Mouse (Mus musculus) liver, postnatal 0 days (tissue): ENCODE measurements around the gene Tiam1. TPM values are rescaled to one million over a fixed set of nuclear protein-coding genes. Genes with fewer than 3 reads are reported as not detected.
A peak's percentile ranks its signal among the peaks of the same experiment; 100 is the strongest.

ENCODE experiments used
- ATAC-seq: fragments of 200-750 bp; cut with Nextera tagmentation; 2 replicates; pipeline ENCODE4 v1.8.0; 2017; ENCODE audit warnings: mild to moderate bottlenecking, moderate library complexity
- DNase-seq: peaks from one replicate; pipeline ENCODE4 v3.0.0-alpha.2; 2016
- H3K27ac ChIP-seq: fragments of 300-500 bp; sonication (generic); 2 replicates; pipeline ENCODE4 v1.5.1; 2014; ENCODE audit warnings: antibody characterized with exemption, moderate library complexity, mild to moderate bottlenecking, low read depth
- H3K27me3 ChIP-seq: fragments of 300-500 bp; sonication (generic); 2 replicates; pipeline ENCODE4 v1.6.1; 2014; ENCODE audit warnings: low read length, control low read depth, mixed read lengths; ENCODE audit not compliant: insufficient read depth
- H3K36me3 ChIP-seq: fragments of 300-500 bp; sonication (generic); replicated peaks from 2 replicates; pipeline ENCODE4 v1.6.1; 2014; ENCODE audit warnings: mild to moderate bottlenecking, control low read depth, low read length, moderate library complexity, mixed read lengths; ENCODE audit not compliant: insufficient read depth
- H3K4me1 ChIP-seq: fragments of 300-500 bp; sonication (generic); 2 replicates; pipeline ENCODE4 v1.6.1; 2014; ENCODE audit warnings: antibody characterized with exemption, mild to moderate bottlenecking, control low read depth; ENCODE audit not compliant: insufficient read depth
- H3K4me2 ChIP-seq: fragments of 300-500 bp; sonication (generic); 2 replicates; pipeline ENCODE4 v1.6.1; 2014; ENCODE audit warnings: low read depth, mild to moderate bottlenecking, low read length, moderate library complexity, mixed read lengths
- H3K4me3 ChIP-seq: fragments of 300-500 bp; sonication (generic); 2 replicates; pipeline ENCODE4 v1.5.1; 2014; ENCODE audit warnings: low read depth, low read length
- H3K9ac ChIP-seq: fragments of 300-500 bp; sonication (generic); replicated peaks from 2 replicates; pipeline ENCODE4 v1.6.1; 2014; ENCODE audit warnings: mild to moderate bottlenecking, moderate library complexity
- H3K9me3 ChIP-seq: fragments of 300-500 bp; sonication (generic); 2 replicates; pipeline ENCODE4 v1.6.1; 2016; ENCODE audit warnings: mild to moderate bottlenecking, control low read depth, low read length, mixed read lengths
- CTCF ChIP-seq: sonication (generic); IDR thresholded peaks from 2 replicates; pipeline ENCODE4 v1.5.1; 2016; ENCODE audit warnings: antibody characterized with exemption, low read depth
- EP300 ChIP-seq: IDR thresholded peaks from 2 replicates; pipeline ENCODE4 v1.6.1; 2016; ENCODE audit warnings: antibody characterized with exemption, low read depth, mild to moderate bottlenecking
- WGBS: fragments of 180-500 bp; shearing (Covaris S2); extraction: QIAGEN DNeasy Blood & Tissue Kit; methylation state at CpG from one replicate; pipeline ENCODE4 v1.1.7; 2014; ENCODE audit not compliant: insufficient replicate concordance; 5-methylcytosine and 5-hydroxymethylcytosine counted together
- polyA plus RNA-seq: library from polyadenylated mRNA; unstranded; fragments of >200 nt; fragmentation: Nextera tagmentation; extraction: Ambion mirVana; gene quantifications from 2 replicates; pipeline ENCODE4 v1.2.1, GENCODE M21; 2015

Tiam1 gene
- polyA plus RNA-seq, 1 experiment from 2014 or later = 3.2 TPM

- H3K9ac ChIP-seq = no peak overlapping the region
- 59% methylated on average over 17 of the region's 17 CpGs for WGBS
- no peaks in the 10 kb centered on the region for H3K27me3 ChIP-seq
- H3K4me2 ChIP-seq = no peak overlapping the region
- no peak overlapping the region for H3K27ac ChIP-seq
- 0 out of 2 replicates have a peak, but pooled peaks have one; percentile 20 for ATAC-seq
- H3K4me1 ChIP-seq = no peaks in the 10 kb centered on the region
- no peaks in the 10 kb centered on the region for H3K9me3 ChIP-seq
- no peaks in the 10 kb centered on the region for H3K36me3 ChIP-seq
- H3K4me3 ChIP-seq = no peak overlapping the region
- no peak for DNase-seq
- TF ChIP-seq EP300 (no peak), CTCF (no peak)
These were observed 316.0 kb downstream of the Tiam1 start for GRCm38 (mm10) chr16:89827496-89828125.

- H3K9me3 ChIP-seq = no peaks in the 10 kb centered on the region
- no peaks in the 10 kb centered on the region for H3K4me1 ChIP-seq
- no peak overlapping the region for H3K4me2 ChIP-seq
- H3K36me3 ChIP-seq = no peaks in the 10 kb centered on the region
- no peak overlapping the region for H3K9ac ChIP-seq
- H3K4me3 ChIP-seq = no peak overlapping the region
- ATAC-seq = no peak
- DNase-seq = no peak
- H3K27me3 ChIP-seq = no peaks in the 10 kb centered on the region
- 41% methylated on average over 12 of the region's 12 CpGs for WGBS
- no peak for TF ChIP-seq CTCF
- TF ChIP-seq EP300 = no peak
- no peak overlapping the region for H3K27ac ChIP-seq
These were observed 317.7 kb downstream of the Tiam1 start for GRCm38 (mm10) chr16:89825875-89826274.

- DNase-seq (no peak), ATAC-seq (no peak)
- H3K4me3 ChIP-seq = no peak overlapping the region
- H3K4me1 ChIP-seq = peaks cover 5% of the 10 kb centered on the region
- WGBS = 77% methylated on average over 6 of the region's 6 CpGs
- no peaks in the 10 kb centered on the region for H3K9me3 ChIP-seq
- TF ChIP-seq EP300 (no peak), CTCF (no peak)
- no peak overlapping the region for H3K27ac ChIP-seq
- no peak overlapping the region for H3K9ac ChIP-seq
- no peak overlapping the region for H3K4me2 ChIP-seq
- H3K27me3 ChIP-seq = 0 out of 2 replicates have a peak, but pooled peaks cover 6% of the 10 kb centered on the region
- no peaks in the 10 kb centered on the region for H3K36me3 ChIP-seq
These were observed 320.7 kb downstream of the Tiam1 start for GRCm38 (mm10) chr16:89822882-89823281.

- TF ChIP-seq CTCF = no peak
- no peak for TF ChIP-seq EP300
- Histone ChIP-seq H3K27ac (no peak overlapping the region), H3K27me3 (peaks cover 13% of the 10 kb centered on the region; the same call in 1 of the 2 replicates), H3K36me3 (no peaks in the 10 kb centered on the region), H3K4me2 (no peak overlapping the region), H3K9ac (no peak overlapping the region), H3K9me3 (no peaks in the 10 kb centered on the region), H3K4me3 (no peak overlapping the region), H3K4me1 (peaks cover 11% of the 10 kb centered on the region)
- 54% methylated on average over 4 of the region's 4 CpGs for WGBS
- DNase-seq (no peak), ATAC-seq (no peak)
These were observed 324.9 kb downstream of the Tiam1 start for GRCm38 (mm10) chr16:89818661-89819060.

- H3K9ac ChIP-seq = peak overlapping the region; percentile 13
- peaks cover 13% of the 10 kb centered on the region; the same call in 1 of the 2 replicates for H3K27me3 ChIP-seq
- WGBS = 8% methylated on average over 38 of the region's 38 CpGs
- peak overlapping the region; percentile 55 for H3K4me2 ChIP-seq
- TF ChIP-seq EP300 (no peak), CTCF (no peak)
- ATAC-seq (no peak), DNase-seq (no peak)
- peaks cover 11% of the 10 kb centered on the region for H3K4me1 ChIP-seq
- H3K27ac ChIP-seq = no peak overlapping the region
- peak overlapping the region; percentile 36 for H3K4me3 ChIP-seq
- H3K9me3 ChIP-seq = no peaks in the 10 kb centered on the region
- H3K36me3 ChIP-seq = no peaks in the 10 kb centered on the region
These were observed 325.5 kb downstream of the Tiam1 start for GRCm38 (mm10) chr16:89817861-89818630.

GRCm38 (mm10) chr16:89817301-89817700 is 326.3 kb downstream of the Tiam1 start:
- DNase-seq (no peak), ATAC-seq (no peak)
- H3K4me3 ChIP-seq = no peak overlapping the region
- peaks cover 11% of the 10 kb centered on the region for H3K4me1 ChIP-seq
- H3K36me3 ChIP-seq = no peaks in the 10 kb centered on the region
- H3K27me3 ChIP-seq = peaks cover 13% of the 10 kb centered on the region; the same call in 1 of the 2 replicates
- H3K9me3 ChIP-seq = no peaks in the 10 kb centered on the region
- TF ChIP-seq EP300 (no peak), CTCF (no peak)
- H3K9ac ChIP-seq = no peak overlapping the region
- H3K27ac ChIP-seq = no peak overlapping the region
- H3K4me2 ChIP-seq = peak overlapping the region; percentile 55; the same call in 1 of the 2 replicates
- WGBS = 21% methylated on average over 9 of the region's 9 CpGs
